Mouse (Mus musculus): ENCODE data around the gene Gsto2. TPM values are rescaled to one million over a fixed set of nuclear protein-coding genes. Genes with fewer than 3 reads are reported as not detected.
"Not testable (repeated sequence)": the region's sequence is repeated elsewhere in the genome, so short reads cannot be mapped to it uniquely, and the experiment has no call there.

Gene Gsto2
- polyA plus RNA-seq, 1 experiment from 2014 or later = 2.0 TPM

GRCm38 (mm10) chr19:47836701-47837526, 28.4 kb upstream of the Gsto2 start:
- H3K27ac ChIP-seq = no peak overlapping the region
- H3K4me1 ChIP-seq = peaks cover 7% of the 10 kb centered on the region
- no peaks in the 10 kb centered on the region for H3K36me3 ChIP-seq
- peak overlapping the region; percentile 23; the same call in 1 of the 2 replicates for H3K9ac ChIP-seq
- no peaks in the 10 kb centered on the region for H3K9me3 ChIP-seq (replicated peaks)
- peak; percentile 93 for ATAC-seq (replicated peaks; ENCODE audit: low FRiP score)
- H3K27me3 ChIP-seq = peaks cover 33% of the 10 kb centered on the region
- 4% methylated on average over 48 of the region's 49 CpGs for WGBS
- H3K4me2 ChIP-seq = peak overlapping the region; percentile 95
- H3K4me3 ChIP-seq (replicated peaks) = peak overlapping the region; percentile 55

- under 1% methylated on average over 6 of the region's 6 CpGs for WGBS
Observed at GRCm38 (mm10) chr19:47837527-47837901, 27.8 kb upstream of the Gsto2 start.

GRCm38 (mm10) chr19:47841234-47841633, 24.1 kb upstream of the Gsto2 start:
- not testable (repeated sequence) for H3K4me3 ChIP-seq (replicated peaks); H3K27ac ChIP-seq; H3K4me1 ChIP-seq; H3K9me3 ChIP-seq (replicated peaks); H3K4me2 ChIP-seq; H3K9ac ChIP-seq; H3K36me3 ChIP-seq; ATAC-seq (replicated peaks; ENCODE audit: low FRiP score)
- 81% methylated on average over 15 of the region's 15 CpGs for WGBS
- H3K27me3 ChIP-seq = peaks cover 26% of the 10 kb centered on the region

More at GRCm38 (mm10) chr19:47837527-47837901, 27.8 kb upstream of the Gsto2 start:
- no peak overlapping the region for H3K27ac ChIP-seq
- H3K36me3 ChIP-seq = no peaks in the 10 kb centered on the region
- H3K4me1 ChIP-seq = peaks cover 7% of the 10 kb centered on the region
- 0 out of 2 replicates have a peak overlapping the region, but pooled peaks have one; percentile 23 for H3K9ac ChIP-seq
- peak overlapping the region; percentile 95 for H3K4me2 ChIP-seq
- ATAC-seq (replicated peaks; ENCODE audit: low FRiP score) = no peak
- H3K9me3 ChIP-seq (replicated peaks) = no peaks in the 10 kb centered on the region
- H3K4me3 ChIP-seq (replicated peaks) = peak overlapping the region; percentile 55
- peaks cover 33% of the 10 kb centered on the region for H3K27me3 ChIP-seq

GRCm38 (mm10) chr19:47849735-47850134, 15.6 kb upstream of the Gsto2 start:
- Histone ChIP-seq H3K27ac (no peak overlapping the region), H3K36me3 (no peaks in the 10 kb centered on the region), H3K9me3 (replicated peaks) (no peaks in the 10 kb centered on the region), H3K27me3 (no peaks in the 10 kb centered on the region), H3K4me3 (replicated peaks) (no peak overlapping the region), H3K4me2 (no peak overlapping the region), H3K4me1 (peaks cover 11% of the 10 kb centered on the region), H3K9ac (no peak overlapping the region)
- ATAC-seq (replicated peaks; ENCODE audit: low FRiP score) = no peak
- 87% methylated on average over 3 of the region's 3 CpGs for WGBS

GRCm38 (mm10) chr19:47852131-47852530, 13.2 kb upstream of the Gsto2 start:
- peaks cover 20% of the 10 kb centered on the region for H3K4me1 ChIP-seq
- not testable (repeated sequence) for ATAC-seq (replicated peaks; ENCODE audit: low FRiP score); H3K36me3 ChIP-seq; H3K9ac ChIP-seq; H3K4me2 ChIP-seq; H3K4me3 ChIP-seq (replicated peaks); H3K27ac ChIP-seq; H3K27me3 ChIP-seq; H3K9me3 ChIP-seq (replicated peaks)
- WGBS = 82% methylated on average over 3 of the region's 3 CpGs

GRCm38 (mm10) chr19:47853053-47853452, 12.3 kb upstream of the Gsto2 start:
- no peak overlapping the region for H3K4me2 ChIP-seq
- no peak for ATAC-seq (replicated peaks; ENCODE audit: low FRiP score)
- 82% methylated on average over 3 of the region's 3 CpGs for WGBS
- H3K27me3 ChIP-seq = no peaks in the 10 kb centered on the region
- H3K36me3 ChIP-seq = peaks cover 4% of the 10 kb centered on the region
- no peak overlapping the region for H3K9ac ChIP-seq
- peaks cover 20% of the 10 kb centered on the region for H3K4me1 ChIP-seq
- no peaks in the 10 kb centered on the region for H3K9me3 ChIP-seq (replicated peaks)
- H3K4me3 ChIP-seq (replicated peaks) = no peak overlapping the region
- no peak overlapping the region for H3K27ac ChIP-seq

- 21% methylated on average over 13 of the region's 13 CpGs for WGBS
- H3K27me3 ChIP-seq = no peaks in the 10 kb centered on the region
- H3K9ac ChIP-seq = peak overlapping the region; percentile 69; the same call in 1 of the 2 replicates
- ATAC-seq (replicated peaks; ENCODE audit: low FRiP score) = peak; percentile 72
- peak overlapping the region; percentile 30; the same call in 1 of the 2 replicates for H3K27ac ChIP-seq
- peak overlapping the region; percentile 73 for H3K4me3 ChIP-seq (replicated peaks)
- H3K4me1 ChIP-seq = peaks cover 20% of the 10 kb centered on the region
- H3K4me2 ChIP-seq = peak overlapping the region; percentile 93
- no peaks in the 10 kb centered on the region for H3K9me3 ChIP-seq (replicated peaks)
- peaks cover 16% of the 10 kb centered on the region for H3K36me3 ChIP-seq
Observed at GRCm38 (mm10) chr19:47853951-47854795, 11.2 kb upstream of the Gsto2 start.

- H3K4me2 ChIP-seq = peak within 1 kb of the TSS; percentile 93
- ATAC-seq (replicated peaks; ENCODE audit: low FRiP score) = peak; percentile 96
- no peaks in the 10 kb centered on the region for H3K9me3 ChIP-seq (replicated peaks)
- peaks cover 25% of the 10 kb centered on the region for H3K36me3 ChIP-seq
- peak within 1 kb of the TSS; percentile 50 for H3K27ac ChIP-seq
- WGBS = under 1% methylated on average over 60 of the region's 60 CpGs
- peaks cover 20% of the 10 kb centered on the region for H3K4me1 ChIP-seq
- no peaks in the 10 kb centered on the region for H3K27me3 ChIP-seq
- peak within 1 kb of the TSS; percentile 73 for H3K4me3 ChIP-seq (replicated peaks)
- H3K9ac ChIP-seq = peak within 1 kb of the TSS; percentile 69
Observed at GRCm38 (mm10) chr19:47854796-47855783, 10.2 kb upstream of the Gsto2 start, which contains the start of gene Gsto1. Gsto1 (plus strand) TSS chr19:47854970.

GRCm38 (mm10) chr19:47857957-47858942, 7.1 kb upstream of the Gsto2 start:
- Histone ChIP-seq H3K27me3 (no peaks in the 10 kb centered on the region), H3K36me3 (peaks cover 36% of the 10 kb centered on the region), H3K9me3 (replicated peaks) (no peaks in the 10 kb centered on the region), H3K4me2 (no peak overlapping the region), H3K9ac (no peak overlapping the region), H3K27ac (no peak overlapping the region), H3K4me3 (replicated peaks) (no peak overlapping the region), H3K4me1 (peaks cover 20% of the 10 kb centered on the region)
- no peak for ATAC-seq (replicated peaks; ENCODE audit: low FRiP score)
- 82% methylated on average over 18 of the region's 18 CpGs for WGBS

- 93% methylated on average over 8 of the region's 8 CpGs for WGBS
- no peak for ATAC-seq (replicated peaks; ENCODE audit: low FRiP score)
- no peaks in the 10 kb centered on the region for H3K27me3 ChIP-seq
- H3K9me3 ChIP-seq (replicated peaks) = no peaks in the 10 kb centered on the region
- H3K27ac ChIP-seq = no peak overlapping the region
- peaks cover 14% of the 10 kb centered on the region for H3K4me1 ChIP-seq
- H3K4me3 ChIP-seq (replicated peaks) = no peak overlapping the region
- peaks cover 42% of the 10 kb centered on the region for H3K36me3 ChIP-seq
- no peak overlapping the region for H3K4me2 ChIP-seq
- H3K9ac ChIP-seq = no peak overlapping the region
Observed at GRCm38 (mm10) chr19:47859180-47859579, 6.2 kb upstream of the Gsto2 start.

Measured in kidney, embryonic 15.5 days (tissue).